Mouse (Mus musculus) kidney, adult 9 months (tissue): ENCODE data around the gene Arhgef19.
A peak's percentile ranks its signal among the peaks of the same experiment; 100 is the strongest.

Experiments used
- DNase-seq: peaks from one replicate; pipeline ENCODE4 v3.0.0; 2022

The Arhgef19 gene

DNA sequence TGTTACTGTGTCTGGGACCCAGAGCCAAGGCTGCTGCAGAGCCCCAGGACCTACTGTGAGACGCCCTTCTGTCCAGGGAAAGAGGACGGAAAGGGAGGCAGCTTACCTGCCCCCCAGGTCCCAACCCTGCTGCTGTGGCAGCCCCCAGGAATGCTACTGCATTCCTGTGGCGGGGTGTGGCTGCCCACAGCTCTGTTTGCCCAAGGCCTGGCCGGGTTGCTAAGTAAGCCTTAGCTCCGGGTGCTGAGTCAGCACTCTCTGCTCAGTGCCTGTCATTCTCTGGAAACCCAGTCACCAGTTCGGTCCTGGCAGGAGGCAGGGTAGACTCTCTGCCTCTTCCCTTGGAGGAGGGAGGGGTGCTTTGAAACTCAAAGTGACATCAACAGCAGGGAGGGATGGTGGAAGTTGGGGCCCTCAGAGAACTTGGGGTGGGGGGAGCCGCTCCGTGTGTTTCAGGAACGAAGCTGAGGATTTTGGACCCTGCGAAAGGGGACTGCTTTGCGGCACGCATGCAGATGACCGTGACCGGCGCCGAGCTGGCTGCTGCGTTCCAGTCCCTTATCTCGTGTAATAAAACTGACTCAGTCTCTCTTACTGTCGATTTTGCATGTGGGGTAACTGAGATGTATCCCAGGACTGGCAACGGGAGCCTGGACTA, 47.7 kb downstream of the Arhgef19 start:
- DNase-seq = no peak

DNA sequence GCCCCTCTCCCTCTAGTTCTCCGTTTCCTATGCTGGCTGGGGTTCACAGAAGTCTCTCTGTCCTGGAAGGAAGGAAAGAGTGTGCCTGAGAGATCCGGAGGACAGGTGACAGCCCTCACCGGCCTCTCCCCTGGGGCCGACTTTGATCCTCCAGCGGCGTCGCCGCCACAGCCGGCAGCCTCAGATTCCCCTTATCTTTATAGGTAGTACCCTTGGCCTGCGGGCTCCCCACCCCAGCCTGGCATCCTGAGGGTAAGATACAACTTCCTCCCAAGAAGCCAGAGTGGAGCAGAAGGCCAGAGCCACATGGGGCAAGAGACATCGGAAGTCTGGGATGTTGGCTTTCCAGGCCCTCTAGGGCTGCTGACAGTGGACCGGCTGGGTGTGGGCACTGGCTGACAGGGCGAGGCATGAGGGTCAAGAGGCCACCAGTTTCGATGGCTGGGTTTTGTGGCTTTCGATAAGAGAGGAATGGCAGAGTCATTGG, 48.3 kb downstream of the Arhgef19 start:
- no peak for DNase-seq

DNA sequence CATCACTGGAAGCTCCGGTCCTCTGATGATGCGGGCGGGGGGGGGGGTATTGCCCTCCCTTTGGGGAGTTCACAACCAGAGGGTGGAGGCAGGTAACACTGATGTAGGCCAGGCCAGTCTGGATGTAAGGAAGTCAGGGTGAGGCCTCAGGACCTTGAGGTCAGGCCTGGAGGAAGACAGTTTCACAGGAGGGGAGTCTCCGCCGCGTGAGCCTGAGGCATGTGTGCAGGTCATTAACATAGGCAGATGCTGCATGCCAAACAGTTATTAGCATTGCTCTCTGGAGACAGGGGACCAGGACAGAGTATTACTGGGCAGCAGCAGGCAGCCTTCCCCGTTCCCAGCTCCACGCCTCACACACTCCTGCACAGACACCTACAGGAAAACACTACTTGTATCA, 48.9 kb downstream of the Arhgef19 start:
- no peak for DNase-seq

DNA sequence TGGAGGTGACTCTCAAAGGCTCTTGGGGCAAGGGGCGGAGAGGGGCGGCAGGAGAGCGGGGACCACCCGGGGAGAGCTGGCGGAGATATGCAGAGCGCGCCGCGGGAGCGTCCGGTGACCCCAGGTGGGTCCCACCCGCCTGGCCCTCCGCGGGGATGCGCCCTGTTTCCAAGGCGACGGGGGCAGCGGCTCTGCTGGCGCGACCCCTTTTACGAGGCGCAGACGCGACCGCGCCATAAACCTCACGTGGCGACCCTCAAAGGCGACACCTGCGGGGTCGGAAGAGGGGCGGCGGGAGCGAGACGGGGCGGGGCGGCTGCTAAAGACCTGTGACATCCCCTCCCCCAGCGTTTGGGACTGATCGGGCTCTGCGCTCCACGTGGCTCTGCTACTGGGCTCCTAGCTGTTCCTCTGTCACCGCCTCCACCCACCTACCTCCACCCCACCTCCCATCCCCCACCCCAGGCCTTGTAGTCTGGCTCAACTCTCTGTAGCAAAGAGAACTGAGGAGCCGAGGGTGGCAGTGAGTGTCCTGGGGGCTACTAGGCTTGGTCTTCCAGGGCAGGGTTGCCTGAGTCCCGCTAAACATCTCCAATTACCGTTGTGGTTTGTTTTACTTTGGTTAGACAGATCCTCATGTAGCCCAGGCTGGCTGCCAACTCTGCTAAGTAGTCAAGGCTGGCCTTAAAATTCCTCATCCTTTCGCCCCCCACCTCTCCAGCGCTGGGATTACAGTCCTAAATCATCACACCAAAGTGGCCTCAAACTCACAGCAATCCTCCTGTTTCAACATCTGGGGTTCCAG, 52.5 kb downstream of the Arhgef19 start:
- no peak for DNase-seq

DNA sequence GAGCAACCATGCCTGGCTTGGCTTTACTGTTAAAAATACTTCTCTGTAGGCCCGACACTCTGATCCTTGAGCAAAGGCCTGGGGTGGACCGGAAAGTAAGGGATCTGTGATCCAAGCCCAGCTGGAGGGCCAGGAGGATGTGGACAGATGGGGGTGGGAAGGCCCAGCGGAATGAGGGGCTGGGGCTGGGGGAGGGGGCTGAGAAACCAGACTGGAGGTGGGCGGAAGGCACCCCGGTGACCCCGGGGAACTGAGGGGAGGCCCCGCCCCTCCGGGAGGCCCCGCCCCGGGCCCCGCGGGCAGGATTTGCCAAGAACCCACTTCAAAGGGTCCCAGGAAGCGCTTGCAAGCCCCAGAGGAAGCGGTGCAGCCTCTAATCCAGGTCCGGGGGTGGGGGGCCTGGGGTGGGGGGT, 56.5 kb downstream of the Arhgef19 start:
- DNase-seq = no peak

DNA sequence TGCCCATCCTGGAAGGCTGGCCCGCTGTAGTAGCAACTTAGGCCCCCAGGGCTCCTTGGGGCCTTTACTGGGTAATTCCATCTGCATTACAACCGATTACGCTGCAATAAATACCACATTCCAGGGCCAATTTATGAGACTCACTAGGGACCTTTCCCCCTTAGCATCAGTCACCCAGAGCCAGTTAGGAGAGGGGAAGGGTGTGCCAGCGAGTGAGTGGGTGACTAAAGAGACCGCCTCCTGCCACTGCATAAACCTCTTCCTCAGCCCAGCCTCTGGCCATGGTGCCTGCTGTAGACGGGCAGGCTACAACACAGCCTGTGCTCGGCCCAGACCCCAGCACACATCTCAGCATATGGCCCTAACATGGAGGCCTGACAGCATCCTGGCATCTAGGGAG, 58.6 kb downstream of the Arhgef19 start:
- no peak for DNase-seq

DNA sequence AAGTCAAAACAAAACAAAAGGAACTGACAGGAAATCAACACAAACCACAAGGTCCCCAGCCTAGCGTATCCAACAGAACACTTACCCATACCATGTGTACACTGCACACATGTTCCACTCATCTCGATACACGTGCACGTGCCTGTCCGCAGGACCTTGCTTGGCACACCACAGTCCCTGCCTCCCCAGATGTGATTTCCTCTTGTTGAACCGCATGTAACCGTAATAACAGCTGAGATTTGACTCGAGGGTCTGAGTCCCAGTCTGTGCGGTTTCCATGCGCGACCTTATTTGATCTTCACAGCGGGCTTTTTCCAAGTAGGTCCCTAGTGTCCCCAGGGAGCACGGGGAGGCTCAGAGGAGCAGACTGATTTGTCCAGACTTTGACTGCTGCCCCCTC, 60.1 kb downstream of the Arhgef19 start:
- no peak for DNase-seq

DNA sequence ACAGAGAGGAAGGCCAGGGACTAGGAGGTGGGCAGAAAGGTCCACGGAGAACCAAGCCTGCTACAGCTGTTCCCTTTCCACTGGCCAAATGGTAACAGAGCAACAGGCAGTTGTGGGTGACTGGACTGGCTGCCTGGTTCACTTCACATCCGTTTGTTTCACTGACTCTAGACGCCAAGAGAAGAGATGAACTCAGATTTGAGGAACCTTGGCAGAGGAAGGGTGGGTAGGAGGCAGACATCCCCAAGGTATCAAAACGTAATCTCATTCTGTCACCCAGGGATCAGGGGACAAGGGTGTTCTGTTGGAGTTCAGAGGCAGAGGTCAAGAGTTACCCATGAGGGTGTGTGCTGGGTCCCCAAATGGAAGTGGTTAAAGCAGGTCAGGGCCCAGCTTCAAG, 60.9 kb downstream of the Arhgef19 start:
- no peak for DNase-seq

DNA sequence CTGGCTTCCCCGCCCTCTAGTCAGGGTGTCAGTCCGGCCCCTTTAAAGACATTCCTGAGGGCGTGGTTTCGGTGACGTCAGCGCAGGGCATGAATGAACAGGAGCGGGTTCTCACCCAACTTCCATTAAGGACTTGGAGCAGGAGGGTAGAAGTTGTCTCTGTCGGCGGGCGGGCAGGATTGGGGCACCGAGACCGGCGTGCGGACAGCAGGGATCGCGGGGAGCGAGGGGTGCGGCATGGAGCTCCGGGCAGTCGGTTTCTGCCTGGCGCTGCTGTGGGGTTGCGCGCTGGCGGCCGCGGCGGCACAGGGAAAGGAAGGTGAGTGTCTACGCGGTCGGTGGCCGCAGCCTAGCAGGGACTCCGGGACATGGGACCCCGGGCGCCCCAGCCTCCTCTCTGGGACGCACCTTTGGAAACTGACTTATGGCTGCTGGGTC, 61.8 kb downstream of the Arhgef19 start, which contains the start of gene Epha2:
Epha2 (plus strand) TSS at position 125 of the 438 bp plus-strand sequence.
- peak; percentile 95 for DNase-seq

DNA sequence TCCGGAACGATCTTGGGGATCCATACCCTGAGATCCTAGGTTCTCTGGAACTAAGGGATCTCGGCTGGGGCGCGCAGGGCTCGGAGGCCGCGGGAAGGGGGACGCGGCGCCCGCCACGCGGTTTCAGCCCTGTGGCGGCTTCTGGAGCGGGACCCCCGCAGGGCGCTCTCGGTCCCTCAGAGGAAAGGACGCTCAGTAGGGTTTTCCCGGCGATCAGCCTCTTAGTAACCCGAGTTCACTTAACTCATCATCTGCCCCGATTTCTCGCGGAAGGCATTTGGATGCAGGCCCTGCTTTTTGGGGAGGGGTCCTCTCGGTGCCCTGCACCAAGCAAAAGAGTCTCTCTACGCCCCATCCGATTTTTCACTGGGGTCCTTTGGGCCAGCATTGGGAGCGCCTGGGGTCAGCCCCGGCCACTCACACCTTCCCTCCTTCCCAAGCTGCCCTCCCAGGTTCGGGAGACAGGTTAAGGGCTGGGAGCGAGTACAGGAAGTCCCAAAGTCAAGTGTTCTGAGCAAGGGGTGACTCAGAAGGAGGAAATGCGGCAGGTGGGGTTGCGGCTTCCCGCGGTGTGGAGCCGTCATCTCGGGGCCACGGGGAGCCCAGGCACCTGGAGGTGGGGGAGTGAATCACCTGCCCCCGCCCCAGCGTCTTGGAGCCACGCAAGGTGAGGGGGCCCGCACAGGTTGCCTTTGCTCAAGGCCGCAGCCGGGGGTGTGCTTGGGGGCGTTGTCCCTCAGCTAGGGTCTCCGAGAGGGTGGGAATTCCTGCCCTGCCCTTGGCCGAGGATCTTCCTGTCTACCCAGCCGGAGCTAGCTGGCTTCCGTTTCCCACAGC, 62.5 kb downstream of the Arhgef19 start:
- no peak for DNase-seq

DNA sequence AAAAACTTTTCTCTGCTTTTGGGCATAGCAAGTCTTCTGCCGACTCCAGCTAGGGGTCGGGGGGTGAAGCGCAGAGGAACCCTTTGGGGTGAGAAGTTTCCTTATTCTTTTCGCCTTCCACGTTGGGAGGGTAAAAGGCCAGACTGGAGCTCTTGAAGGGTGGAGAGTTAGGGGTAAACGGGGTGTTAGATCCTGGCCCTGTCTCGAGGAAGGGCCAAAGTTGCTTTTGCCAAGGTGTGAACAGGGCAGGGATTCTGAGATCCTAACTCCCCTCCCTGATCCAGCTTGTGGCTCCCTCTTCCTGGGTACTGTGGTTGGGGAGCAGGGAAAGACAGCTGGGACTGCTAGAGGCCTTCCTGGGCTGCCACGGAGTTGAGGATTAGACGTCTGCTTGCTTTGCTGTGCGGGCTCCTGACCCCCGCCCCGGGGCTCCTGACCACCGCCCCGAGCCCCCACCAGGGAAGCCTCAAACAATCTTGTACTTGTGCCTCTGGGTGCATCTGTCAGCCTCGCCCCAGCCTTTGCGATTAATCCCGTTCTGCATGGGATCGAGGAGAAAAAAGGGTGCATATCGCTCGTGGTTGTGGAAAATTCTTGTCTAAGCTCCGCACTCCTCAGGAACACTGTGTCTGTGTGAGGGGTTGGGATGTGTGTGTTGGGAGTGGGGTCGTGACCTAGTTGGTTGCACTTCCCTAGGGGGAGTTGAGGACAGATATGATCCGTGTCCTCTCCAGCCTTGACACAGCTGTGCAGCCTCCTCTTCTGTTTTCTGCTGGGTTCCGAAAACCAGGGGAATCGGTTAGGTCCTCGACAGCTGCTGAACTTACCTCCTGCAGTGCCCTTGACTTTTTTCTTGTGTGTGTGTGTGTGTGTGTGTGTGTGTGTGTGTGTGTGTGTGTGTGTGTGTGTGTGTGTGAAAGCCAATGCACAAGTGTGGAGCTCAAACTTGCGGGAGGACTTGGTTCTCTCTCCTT, 63.4 kb downstream of the Arhgef19 start:
- DNase-seq = no peak

DNA sequence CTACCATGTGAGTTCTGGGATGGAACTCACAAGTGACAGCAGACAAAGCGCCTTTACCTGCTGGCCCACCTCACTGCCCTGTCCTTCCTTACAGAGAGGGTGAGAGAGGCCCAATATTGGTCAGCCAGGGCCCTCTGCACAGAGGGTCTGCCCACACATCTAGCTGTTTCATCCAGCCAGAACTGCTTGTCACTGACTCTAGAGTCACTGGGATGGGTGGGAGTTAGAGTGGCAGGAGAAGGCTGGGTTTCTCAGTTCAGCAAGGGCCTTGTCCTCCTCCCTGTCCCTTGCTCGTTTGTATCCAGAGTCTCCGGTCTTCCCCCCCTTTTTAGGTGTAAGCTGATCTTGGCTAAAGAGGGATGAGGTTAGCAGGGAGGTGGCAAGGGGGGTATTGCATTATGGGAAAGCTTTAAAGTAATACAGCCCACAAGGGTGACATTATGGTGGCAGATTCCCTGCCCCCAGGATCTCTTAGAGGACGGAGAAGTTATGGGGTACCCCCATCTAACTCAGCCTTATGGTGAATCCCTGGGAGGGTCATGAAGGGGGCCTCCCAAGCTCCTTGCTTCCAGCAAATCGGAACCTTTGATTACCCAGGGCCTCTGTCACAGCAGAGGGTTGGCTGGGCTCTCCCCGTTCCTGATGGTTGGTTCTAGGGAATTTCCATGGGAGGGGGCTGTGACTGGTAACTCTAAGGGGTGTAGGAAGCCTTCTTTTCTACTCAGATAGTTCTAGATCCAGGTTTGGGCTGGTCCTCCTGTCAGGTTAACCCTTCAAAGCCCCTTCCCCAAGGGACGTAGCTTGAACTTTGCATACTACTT, 64.3 kb downstream of the Arhgef19 start:
- no peak for DNase-seq

DNA sequence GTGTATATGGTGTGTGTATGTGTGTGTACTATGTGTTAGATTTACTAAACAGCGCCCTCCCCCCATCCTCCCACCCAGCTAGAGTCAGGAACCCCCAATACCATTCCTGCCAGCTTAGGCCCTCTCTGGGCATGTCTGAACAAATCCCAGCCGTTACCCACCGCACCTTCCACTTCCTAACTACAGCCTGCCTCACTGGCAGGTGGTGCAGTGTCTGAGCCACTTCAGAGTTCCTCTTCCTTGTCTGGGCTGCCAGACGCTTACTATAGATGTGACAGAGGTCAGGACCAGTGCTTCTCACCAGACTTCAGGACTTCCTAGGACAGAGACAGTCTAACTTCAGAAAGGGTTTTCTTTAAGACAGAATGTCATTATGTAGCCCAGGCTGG, 64.9 kb downstream of the Arhgef19 start:
- DNase-seq = no peak

DNA sequence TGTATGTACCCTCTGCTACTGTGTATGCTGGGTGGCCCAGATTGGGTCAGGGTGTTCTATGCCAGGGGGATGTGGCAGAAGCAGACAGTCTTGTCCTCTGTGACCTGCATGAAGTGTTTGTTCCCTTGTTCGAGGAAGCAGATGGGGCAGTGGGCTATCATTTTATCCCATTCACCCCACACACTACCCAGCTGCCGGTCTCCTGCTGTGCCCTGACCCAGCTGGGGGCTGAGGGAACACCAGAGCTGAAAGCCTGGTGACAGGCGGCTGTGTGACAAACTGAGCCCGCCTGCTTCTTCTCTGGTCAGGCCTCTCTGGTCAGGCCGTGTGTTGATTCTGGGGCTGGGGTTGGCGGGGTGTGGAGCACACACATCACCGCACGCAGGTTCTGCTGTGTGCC, 66.8 kb downstream of the Arhgef19 start:
- DNase-seq = no peak
